Mouse (Mus musculus): ENCODE results near the gene Olfr519.
A peak's percentile ranks its signal among the peaks of the same experiment; 100 is the strongest.

- TF ChIP-seq CTCF (IDR thresholded peaks at IDR 0.05; ENCODE audit: insufficient read depth, low read depth, low read length): no peak
- peak; percentile 67 for TF ChIP-seq POLR2A (IDR thresholded peaks at IDR 0.05; ENCODE audit: insufficient read depth, low read depth, low read length)
These were observed 39.8 kb upstream of the Olfr519 start, which contains the start of gene Eif3f for GRCm38 (mm10) chr7:108933794-108934731.

Data from olfactory bulb, adult 2 months (tissue).